Comparison of ENCODE assay signal across 8 mouse cellular contexts in the genomic region with DNA sequence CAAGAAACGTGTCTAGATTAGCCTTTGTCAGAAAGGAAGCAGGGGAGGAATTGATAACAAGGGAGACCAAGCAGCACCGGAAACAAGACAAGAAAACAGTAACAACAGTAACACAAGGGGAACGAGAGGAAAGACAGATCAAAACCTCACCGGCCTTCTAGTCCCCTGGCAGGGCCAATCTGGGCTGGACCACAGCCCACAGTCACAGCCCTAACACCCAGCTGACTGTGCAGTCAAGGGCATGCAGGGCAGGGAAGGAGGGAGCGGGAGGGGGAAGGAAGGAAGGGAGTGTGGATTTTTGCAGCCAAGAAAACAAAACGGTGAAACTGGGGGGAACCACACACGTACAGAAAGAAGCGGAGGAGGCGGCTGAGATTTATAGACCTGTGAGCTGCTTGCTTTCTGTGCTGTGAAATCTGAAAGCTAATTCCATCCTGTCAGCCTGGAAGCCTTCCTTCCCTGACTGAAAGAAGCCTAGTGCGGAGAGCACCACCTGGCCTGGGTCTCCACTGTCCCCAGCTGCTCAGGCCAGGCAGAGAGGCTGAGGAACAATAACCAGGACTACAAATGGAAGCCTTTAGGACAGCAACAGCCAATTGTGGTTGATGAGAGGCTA. TPM values are rescaled to one million over a fixed set of nuclear protein-coding genes. Genes with fewer than 3 reads are reported as not detected.
A peak's percentile ranks its signal among the peaks of the same experiment; 100 is the strongest.
DNase-seq lines count a peak whose midpoint lies in the region; ATAC-seq lines count a peak whose summit lies in the region.

No protein-coding gene starts in this region.

- H3K4me3 ChIP-seq in forebrain, embryonic 13.5 days: no peak overlapping the region
- H3K4me3 ChIP-seq in intestine, embryonic 15.5 days (replicated peaks): no peak overlapping the region
- H3K4me3 ChIP-seq in liver, embryonic 16.5 days (ENCODE audit: low read depth, low read length): no peak overlapping the region

- no peaks in the 10 kb centered on the region for H3K9me3 ChIP-seq in forebrain, embryonic 13.5 days (replicated peaks)
- H3K9me3 ChIP-seq in intestine, embryonic 15.5 days: no peaks in the 10 kb centered on the region
- no peaks in the 10 kb centered on the region for H3K9me3 ChIP-seq in liver, embryonic 16.5 days (replicated peaks; ENCODE audit: control insufficient read depth, low read length)

- peak overlapping the region; percentile 40; the same call in 1 of the 2 replicates for H3K27ac ChIP-seq in forebrain, embryonic 13.5 days
- peak overlapping the region; percentile 51; the same call in 1 of the 2 replicates for H3K27ac ChIP-seq in intestine, embryonic 15.5 days
- H3K27ac ChIP-seq in liver, embryonic 16.5 days (ENCODE audit: low read length): no peak overlapping the region

- H3K4me1 ChIP-seq in forebrain, embryonic 13.5 days: 0 out of 2 replicates have a peak, but pooled peaks cover 4% of the 10 kb centered on the region
- peaks cover 8% of the 10 kb centered on the region; the same call in 1 of the 2 replicates for H3K4me1 ChIP-seq in intestine, embryonic 15.5 days (replicated peaks)
- H3K4me1 ChIP-seq in liver, embryonic 16.5 days (ENCODE audit: control insufficient read depth, low read depth, low read length): no peaks in the 10 kb centered on the region

- DNase-seq in kidney, adult 9 months: peak; percentile 41
- no peak for DNase-seq in kidney, adult 11 months
- no peak for DNase-seq in thymus, postnatal 0 days (ENCODE audit: low spot score)
- no peak for DNase-seq in cerebellum, adult 11 months
- no peak for DNase-seq in MN1 (ENCODE audit: low spot score)

- H3K27me3 ChIP-seq in forebrain, embryonic 13.5 days: no peaks in the 10 kb centered on the region
- H3K27me3 ChIP-seq in intestine, embryonic 15.5 days (replicated peaks): no peaks in the 10 kb centered on the region
- no peaks in the 10 kb centered on the region for H3K27me3 ChIP-seq in liver, embryonic 16.5 days (ENCODE audit: control insufficient read depth, insufficient read depth, low read depth, low read length)

- no peak for ATAC-seq in forebrain, embryonic 13.5 days
- peak; percentile 51; the same call in 1 of the 2 replicates for ATAC-seq in intestine, embryonic 15.5 days
- ATAC-seq in liver, embryonic 16.5 days (ENCODE audit: low read depth): peak; percentile 50

- peaks cover 17% of the 10 kb centered on the region; the same call in 1 of the 2 replicates for H3K36me3 ChIP-seq in forebrain, embryonic 13.5 days (ENCODE audit: poor library complexity, severe bottlenecking)
- 0 out of 2 replicates have a peak, but pooled peaks cover 9% of the 10 kb centered on the region for H3K36me3 ChIP-seq in intestine, embryonic 15.5 days
- H3K36me3 ChIP-seq in liver, embryonic 16.5 days (ENCODE audit: control insufficient read depth, insufficient read depth): no peaks in the 10 kb centered on the region; the same call in 1 of the 2 replicates

- H3K9ac ChIP-seq in forebrain, embryonic 13.5 days: peak overlapping the region; percentile 26
- H3K9ac ChIP-seq in intestine, embryonic 15.5 days: no peak overlapping the region
- H3K9ac ChIP-seq in liver, embryonic 16.5 days (ENCODE audit: low read depth, low read length): no peak overlapping the region

- H3K4me2 ChIP-seq in forebrain, embryonic 13.5 days: no peak overlapping the region
- H3K4me2 ChIP-seq in intestine, embryonic 15.5 days (replicated peaks): no peak overlapping the region
- H3K4me2 ChIP-seq in liver, embryonic 16.5 days (ENCODE audit: low read depth, low read length): no peak overlapping the region

- 75% methylated on average over 10 of the region's 10 CpGs for WGBS in forebrain, embryonic 13.5 days
- 44% methylated on average over 10 of the region's 10 CpGs for WGBS in intestine, embryonic 15.5 days
- WGBS in liver, embryonic 16.5 days (ENCODE audit: insufficient replicate concordance): 36% methylated on average over 10 of the region's 10 CpGs

RNA-seq across cellular contexts. Expression of a gene that starts 13.4 kb away (rescaled TPM):
- 8.3 and 9.4 TPM in 2 replicates for polyA plus RNA-seq in forebrain, embryonic 13.5 days (2015; fragmentation: Nextera tagmentation; extraction: Ambion mirVana)
- 6.0 and 8.2 TPM in 2 replicates for polyA plus RNA-seq in intestine, embryonic 15.5 days (2015; fragmentation: Nextera tagmentation; extraction: Ambion mirVana)
- 2.3 and 2.5 TPM in 2 replicates for polyA plus RNA-seq in liver, embryonic 16.5 days (2015; fragmentation: Nextera tagmentation; extraction: Ambion mirVana)
- polyA plus RNA-seq in thymus, postnatal 0 days (2015; fragmentation: Nextera tagmentation; extraction: Ambion mirVana): 4.7 and 5.0 TPM in 2 replicates

RNA-seq across cellular contexts. Expression of a gene that starts 15.1 kb away (rescaled TPM):
- 18.8 and 20.3 TPM in 2 replicates for polyA plus RNA-seq in forebrain, embryonic 13.5 days (2015; fragmentation: Nextera tagmentation; extraction: Ambion mirVana)
- 18.2 and 19.0 TPM in 2 replicates for polyA plus RNA-seq in intestine, embryonic 15.5 days (2015; fragmentation: Nextera tagmentation; extraction: Ambion mirVana)
- 5.0 and 6.1 TPM in 2 replicates for polyA plus RNA-seq in liver, embryonic 16.5 days (2015; fragmentation: Nextera tagmentation; extraction: Ambion mirVana)
- polyA plus RNA-seq in thymus, postnatal 0 days (2015; fragmentation: Nextera tagmentation; extraction: Ambion mirVana): 11.9 and 14.9 TPM in 2 replicates

RNA-seq across cellular contexts. Expression of a gene that starts 25.4 kb away (rescaled TPM):
- polyA plus RNA-seq in forebrain, embryonic 13.5 days (2015; fragmentation: Nextera tagmentation; extraction: Ambion mirVana): 462 and 492 TPM in 2 replicates
- 360 and 408 TPM in 2 replicates for polyA plus RNA-seq in intestine, embryonic 15.5 days (2015; fragmentation: Nextera tagmentation; extraction: Ambion mirVana)
- 173 and 183 TPM in 2 replicates for polyA plus RNA-seq in liver, embryonic 16.5 days (2015; fragmentation: Nextera tagmentation; extraction: Ambion mirVana)
- polyA plus RNA-seq in thymus, postnatal 0 days (2015; fragmentation: Nextera tagmentation; extraction: Ambion mirVana): 387 and 424 TPM in 2 replicates

RNA-seq across cellular contexts. Expression of a gene that starts 28.8 kb away (rescaled TPM):
- 0.04 TPM in 1 of 2 replicates, not detected in the other for polyA plus RNA-seq in forebrain, embryonic 13.5 days (2015; fragmentation: Nextera tagmentation; extraction: Ambion mirVana)
- not detected in 2 replicates for polyA plus RNA-seq in intestine, embryonic 15.5 days (2015; fragmentation: Nextera tagmentation; extraction: Ambion mirVana)
- polyA plus RNA-seq in liver, embryonic 16.5 days (2015; fragmentation: Nextera tagmentation; extraction: Ambion mirVana): not detected in 2 replicates
- 82.4 and 117 TPM in 2 replicates for polyA plus RNA-seq in thymus, postnatal 0 days (2015; fragmentation: Nextera tagmentation; extraction: Ambion mirVana)

RNA-seq across cellular contexts. Expression of a gene that starts 38.0 kb away (rescaled TPM):
- polyA plus RNA-seq in forebrain, embryonic 13.5 days (2015; fragmentation: Nextera tagmentation; extraction: Ambion mirVana): 39.7 and 43.1 TPM in 2 replicates
- polyA plus RNA-seq in intestine, embryonic 15.5 days (2015; fragmentation: Nextera tagmentation; extraction: Ambion mirVana): 53.9 and 57.2 TPM in 2 replicates
- polyA plus RNA-seq in liver, embryonic 16.5 days (2015; fragmentation: Nextera tagmentation; extraction: Ambion mirVana): 31.5 and 32.2 TPM in 2 replicates
- 111 and 113 TPM in 2 replicates for polyA plus RNA-seq in thymus, postnatal 0 days (2015; fragmentation: Nextera tagmentation; extraction: Ambion mirVana)
